Mouse (Mus musculus) hindbrain, embryonic 10.5 days (tissue): ENCODE data around the gene Ccdc144b. TPM values are rescaled to one million over a fixed set of nuclear protein-coding genes. Genes with fewer than 3 reads are reported as not detected.

ENCODE experiments used
- DNase-seq: peaks from one replicate; pipeline ENCODE4 v3.0.0-alpha.2; 2017; ENCODE audit warnings: low spot score
- H3K27ac ChIP-seq: fragments of 300-500 bp; sonication (generic); 2 replicates; pipeline ENCODE4 v1.5.1; 2016; ENCODE audit warnings: mild to moderate bottlenecking, moderate library complexity
- H3K27me3 ChIP-seq: fragments of 300-500 bp; sonication (generic); 2 replicates; pipeline ENCODE4 v1.6.1; 2016; ENCODE audit warnings: mild to moderate bottlenecking; ENCODE audit not compliant: poor library complexity, insufficient read depth, severe bottlenecking
- H3K36me3 ChIP-seq: fragments of 300-500 bp; sonication (generic); 2 replicates; pipeline ENCODE4 v1.6.1; 2016; ENCODE audit warnings: mild to moderate bottlenecking, moderate library complexity
- H3K4me1 ChIP-seq: fragments of 300-500 bp; sonication (generic); replicated peaks from 2 replicates; pipeline ENCODE4 v1.6.1; 2016; ENCODE audit warnings: mild to moderate bottlenecking
- H3K4me3 ChIP-seq: fragments of 300-500 bp; sonication (generic); 2 replicates; pipeline ENCODE4 v1.5.1; 2016; ENCODE audit warnings: mild to moderate bottlenecking, moderate library complexity
- H3K9me3 ChIP-seq: fragments of 300-500 bp; sonication (generic); 2 replicates; pipeline ENCODE4 v1.6.1; 2016; ENCODE audit warnings: mild to moderate bottlenecking, moderate library complexity
- WGBS: fragments of 180-500 bp; shearing (Covaris S2); methylation state at CpG from one replicate; pipeline ENCODE4 v1.1.7; 2016; 5-methylcytosine and 5-hydroxymethylcytosine counted together
- polyA plus RNA-seq: library from polyadenylated mRNA; unstranded; fragments of >200 nt; fragmentation: Nextera tagmentation; extraction: Ambion mirVana; gene quantifications from 2 replicates; pipeline ENCODE4 v1.2.1, GENCODE M21; 2016

The Ccdc144b gene
- polyA plus RNA-seq, 1 experiment from 2014 or later = not detected

DNA sequence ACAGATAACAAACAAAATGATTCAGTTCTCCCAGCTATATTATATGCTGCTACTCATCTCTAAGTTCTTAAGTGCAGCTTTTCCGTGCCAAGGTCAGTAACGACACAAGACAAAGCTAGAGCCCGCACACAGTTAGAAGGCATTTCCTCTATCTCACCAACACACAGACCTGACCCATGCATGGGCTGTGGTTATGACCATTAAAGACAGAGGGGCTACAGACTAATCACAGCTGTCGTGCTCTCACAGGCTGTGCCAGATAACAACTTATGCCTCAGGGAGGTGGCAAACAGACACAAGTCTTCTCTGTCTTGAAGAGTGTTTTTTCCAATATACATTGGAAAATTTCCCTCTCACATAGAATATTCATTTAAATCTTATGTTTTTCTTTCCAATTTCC lies 88.4 kb downstream of the Ccdc144b start:
- DNase-seq = no peak
- Histone ChIP-seq H3K36me3 (peaks cover 66% of the 10 kb centered on the region), H3K27ac (no peak overlapping the region), H3K4me1 (no peaks in the 10 kb centered on the region), H3K9me3 (no peaks in the 10 kb centered on the region), H3K4me3 (no peak overlapping the region), H3K27me3 (no peaks in the 10 kb centered on the region)
- WGBS = 93% methylated on average over 4 of the region's 4 CpGs

DNA sequence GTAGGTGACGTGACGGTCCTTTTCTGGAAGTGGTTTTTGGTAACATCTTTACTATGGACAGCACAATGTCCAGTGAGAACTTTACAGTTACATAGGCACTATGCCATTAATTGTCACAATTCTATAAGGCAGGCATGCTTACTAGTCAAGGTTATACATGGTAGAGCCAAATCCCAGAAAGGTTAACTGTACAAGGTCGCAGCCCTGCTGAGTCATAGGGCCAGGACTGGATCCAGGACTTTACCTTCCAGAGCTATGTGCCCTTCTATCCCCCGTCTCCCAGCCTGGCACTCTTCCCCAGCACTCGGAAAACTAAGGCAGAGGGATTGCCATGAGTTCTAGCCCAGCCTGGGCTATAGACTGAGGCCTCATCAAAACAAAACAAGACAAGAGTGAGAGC lies 89.4 kb downstream of the Ccdc144b start:
- Histone ChIP-seq H3K27ac (no peak overlapping the region), H3K36me3 (peaks cover 67% of the 10 kb centered on the region), H3K27me3 (no peaks in the 10 kb centered on the region), H3K4me3 (no peak overlapping the region), H3K4me1 (no peaks in the 10 kb centered on the region), H3K9me3 (no peaks in the 10 kb centered on the region)
- DNase-seq = no peak
- 92% methylated on average over 5 of the region's 5 CpGs for WGBS

GRCm38 (mm10) chr3:35963401-35963800 lies 89.9 kb downstream of the Ccdc144b start:
- H3K36me3 ChIP-seq = peaks cover 68% of the 10 kb centered on the region

DNA sequence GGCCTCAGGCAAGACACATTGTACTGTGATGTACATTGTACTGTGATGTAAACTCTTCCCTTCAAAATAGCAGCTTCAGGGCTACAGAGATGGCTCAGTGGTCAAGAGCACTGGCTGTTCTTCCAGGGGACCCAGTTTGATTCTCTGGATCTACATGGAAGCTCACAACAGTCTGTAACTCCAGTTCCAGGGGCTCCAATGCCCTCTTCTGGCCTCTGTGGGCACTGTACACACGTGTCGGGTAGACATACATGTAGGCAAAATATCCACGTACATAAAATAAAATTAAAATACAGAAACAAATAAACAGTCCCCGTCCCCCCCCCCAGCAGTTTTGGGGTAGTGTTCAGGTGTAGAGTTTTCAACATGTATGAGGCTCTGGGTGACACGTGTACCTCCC lies 90.4 kb downstream of the Ccdc144b start:
- Histone ChIP-seq H3K36me3 (peaks cover 68% of the 10 kb centered on the region), H3K27me3 (no peaks in the 10 kb centered on the region), H3K4me1 (no peaks in the 10 kb centered on the region), H3K27ac (no peak overlapping the region), H3K9me3 (no peaks in the 10 kb centered on the region), H3K4me3 (no peak overlapping the region)
- no peak for DNase-seq
- 92% methylated on average over 5 of the region's 5 CpGs for WGBS

More at GRCm38 (mm10) chr3:35963401-35963800, 89.9 kb downstream of the Ccdc144b start:
- Histone ChIP-seq H3K4me3 (no peak overlapping the region), H3K9me3 (no peaks in the 10 kb centered on the region), H3K27me3 (no peaks in the 10 kb centered on the region), H3K4me1 (no peaks in the 10 kb centered on the region), H3K27ac (no peak overlapping the region)
- DNase-seq = no peak
- WGBS = 91% methylated on average over 4 of the region's 4 CpGs

Other genes with a start within 250 kb of the Ccdc144b start
- 86.5 and 102 TPM in 2 replicates for gene Dcun1d1, start 116.1 kb downstream of the Ccdc144b start, polyA plus RNA-seq
- 29.9 and 35.4 TPM in 2 replicates for gene Mccc1, start 52.9 kb downstream of the Ccdc144b start, polyA plus RNA-seq
- 84.5 and 93.6 TPM in 2 replicates for gene Acad9, start 12.4 kb upstream of the Ccdc144b start, polyA plus RNA-seq
- gene D3Ertd254e, start 97.5 kb upstream of the Ccdc144b start, polyA plus RNA-seq = 7.1 and 7.5 TPM in 2 replicates
- not detected in 2 replicates for gene Qrfpr, start 168.8 kb upstream of the Ccdc144b start, polyA plus RNA-seq